Mouse (Mus musculus) adrenal gland, postnatal 36 days (tissue): Measurements from ENCODE around the gene Pxylp1. TPM values are rescaled to one million over a fixed set of nuclear protein-coding genes. Genes with fewer than 3 reads are reported as not detected.
"Not testable (repeated sequence)": the region's sequence is repeated elsewhere in the genome, so short reads cannot be mapped to it uniquely, and the experiment has no call there.

ENCODE experiments used
- DNase-seq, 2 experiments: peaks; one replicate each; pipeline ENCODE4 v3.0.0; 2021; ENCODE audit warnings: mixed read lengths in 1 of 2
- long read RNA-seq, 2 experiments: library from polyadenylated mRNA; stranded (forward); transcript quantifications; one replicate each; pipeline ENCODE4 v2.0.0; 2021; ENCODE audit warnings: borderline sequencing depth in 2 of 2
- total RNA-seq, 2 experiments: library from RNA; stranded (reverse); gene quantifications; 2 replicates each; pipeline ENCODE4 v1.2.3; 2021

The Pxylp1 gene
- total RNA-seq: 1 to 10 TPM; 7.8 to 8.7 TPM
- long read RNA-seq, experiment 1, partial matches to known transcripts: 0 of 4 reads
- long read RNA-seq, experiment 1, other reads (novel, unspliced or antisense): 1 of 4 reads
- long read RNA-seq, experiment 2, partial matches to known transcripts: 1 of 5 reads
- long read RNA-seq, experiment 2, other reads (novel, unspliced or antisense): 0 of 5 reads

DNA sequence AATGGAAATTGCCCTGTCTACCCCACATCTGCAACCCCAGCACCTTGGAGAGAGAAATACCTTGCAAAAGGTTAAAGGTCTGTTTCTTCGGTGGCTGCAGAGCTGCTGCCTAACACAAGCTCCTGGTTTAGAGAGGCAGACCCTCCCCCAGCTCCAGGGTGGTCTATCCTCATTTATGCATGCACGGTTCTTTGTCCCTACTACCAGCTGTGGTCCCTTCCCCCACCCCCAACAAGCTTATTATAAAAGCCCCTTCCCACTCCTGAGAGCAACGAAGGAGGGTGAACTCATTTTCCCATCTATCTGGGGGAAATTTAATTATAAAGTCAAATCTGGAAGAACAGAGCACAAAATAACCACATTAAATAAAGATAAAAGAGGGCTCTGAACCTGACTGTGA, at the start of gene Pxylp1:
Pxylp1 (minus strand) TSS at position 124 of the 400 bp plus-strand sequence.
- no peak for DNase-seq

DNA sequence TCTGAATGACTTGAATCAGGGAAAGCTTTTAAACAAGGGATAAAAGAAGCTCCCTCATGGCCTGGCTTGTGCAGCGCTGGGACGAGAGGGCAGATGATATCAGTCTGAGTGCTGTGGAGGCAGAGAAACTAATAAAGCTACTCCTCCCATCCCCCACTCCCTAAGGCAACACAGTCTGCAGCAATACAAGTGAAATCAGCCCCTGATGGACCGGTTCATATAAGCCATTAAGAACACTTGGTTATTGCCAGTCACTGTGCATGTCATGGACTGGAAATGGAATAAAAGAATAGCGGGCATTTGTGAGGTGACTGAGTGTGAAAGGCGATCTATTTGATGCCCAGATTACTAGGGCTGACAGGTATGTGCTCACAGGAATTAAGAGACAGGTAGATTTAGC, 46.4 kb upstream of the Pxylp1 start:
- DNase-seq: no peak

DNA sequence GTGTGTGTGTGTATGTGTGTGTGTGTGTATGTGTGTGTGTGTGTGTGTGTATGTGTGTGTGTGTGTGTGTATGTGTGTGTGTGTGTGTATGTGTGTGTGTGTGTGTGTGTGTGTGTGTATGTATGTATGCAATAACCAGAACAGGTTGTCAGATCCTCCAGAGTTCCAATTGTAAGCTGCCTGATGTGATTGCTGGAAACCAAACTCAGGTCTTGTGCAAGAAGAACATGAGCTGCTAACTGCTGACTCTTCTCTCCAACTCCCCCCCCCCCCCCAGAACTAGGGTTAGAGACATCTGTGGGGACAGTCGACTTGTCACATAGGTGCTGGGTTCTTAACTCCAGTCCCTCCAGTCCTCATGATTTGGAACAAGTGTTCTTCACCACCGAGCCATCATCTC, 44.0 kb upstream of the Pxylp1 start:
- not testable (repeated sequence) for DNase-seq

DNA sequence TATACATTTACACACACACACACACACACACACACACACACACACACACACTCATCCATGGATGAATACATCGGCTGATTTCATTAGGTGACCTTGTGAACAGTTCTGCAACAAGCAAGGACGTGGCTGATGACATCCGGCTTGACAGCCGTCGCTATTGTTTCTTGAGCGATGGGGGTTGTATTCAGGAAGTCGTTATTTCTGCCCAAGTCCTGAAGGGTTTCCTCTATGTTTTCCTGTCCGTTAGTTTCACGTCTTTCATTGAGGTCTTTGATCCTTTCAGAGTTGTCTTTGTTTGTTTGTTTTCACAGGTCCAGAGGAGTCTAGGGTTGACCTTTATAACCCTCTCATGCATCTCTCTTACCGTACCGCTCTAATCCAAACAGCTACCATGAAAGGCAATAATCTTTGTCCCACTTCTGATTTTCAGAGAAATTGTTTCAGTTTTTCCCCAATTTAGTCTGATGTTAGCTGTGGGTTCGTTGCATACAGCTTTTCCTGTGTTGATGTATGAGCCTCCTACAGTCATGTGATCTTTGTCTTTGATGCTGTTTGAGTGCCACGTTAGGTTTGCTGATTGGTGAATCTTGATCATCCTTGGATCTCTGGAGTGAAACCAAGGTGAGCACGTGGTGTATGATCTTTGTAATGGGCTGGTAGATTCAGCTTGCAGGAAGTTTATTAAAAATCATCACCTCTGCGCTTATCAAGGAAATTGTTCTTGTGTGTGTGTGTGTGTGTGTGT, 43.3 kb upstream of the Pxylp1 start:
- no peak for DNase-seq

DNA sequence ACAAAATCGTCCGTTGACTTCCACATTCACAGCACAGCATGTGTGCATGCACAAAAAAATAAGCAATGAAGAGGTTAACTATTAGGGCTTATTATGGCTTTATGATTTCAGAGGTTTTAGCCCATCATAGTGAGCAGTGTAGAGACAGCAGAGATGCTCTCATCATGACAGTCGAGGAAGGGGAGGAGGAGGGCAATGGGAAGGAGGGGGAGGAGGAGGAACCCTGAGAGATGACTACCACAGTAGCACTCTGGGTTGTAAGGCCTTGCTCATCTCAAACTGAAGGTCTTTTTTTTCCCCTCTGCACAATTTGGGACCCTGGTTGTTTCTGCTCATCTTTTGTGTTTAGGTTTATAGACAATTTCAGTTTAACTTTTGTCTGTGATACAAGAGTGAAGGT, 42.3 kb upstream of the Pxylp1 start:
- no peak for DNase-seq

DNA sequence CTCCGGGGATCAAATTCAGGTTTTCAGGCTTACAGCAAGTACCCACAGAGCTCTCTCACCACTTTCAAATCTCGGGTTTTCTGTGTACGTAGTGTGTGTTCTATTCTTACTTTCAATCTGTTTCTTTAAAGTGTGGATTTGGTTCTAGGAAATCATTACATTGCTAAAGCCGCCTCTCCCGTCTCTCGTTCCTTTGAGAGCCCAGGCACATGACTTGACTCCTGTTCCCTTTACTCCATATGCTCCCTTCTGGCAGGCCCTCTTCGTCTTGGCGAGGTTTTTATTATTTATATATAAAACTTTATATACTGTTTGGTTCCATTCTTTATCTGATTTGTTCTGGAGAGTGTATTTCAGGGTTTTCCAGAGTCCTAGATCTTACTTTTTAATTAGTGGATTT, 40.3 kb upstream of the Pxylp1 start:
- no peak for DNase-seq

DNA sequence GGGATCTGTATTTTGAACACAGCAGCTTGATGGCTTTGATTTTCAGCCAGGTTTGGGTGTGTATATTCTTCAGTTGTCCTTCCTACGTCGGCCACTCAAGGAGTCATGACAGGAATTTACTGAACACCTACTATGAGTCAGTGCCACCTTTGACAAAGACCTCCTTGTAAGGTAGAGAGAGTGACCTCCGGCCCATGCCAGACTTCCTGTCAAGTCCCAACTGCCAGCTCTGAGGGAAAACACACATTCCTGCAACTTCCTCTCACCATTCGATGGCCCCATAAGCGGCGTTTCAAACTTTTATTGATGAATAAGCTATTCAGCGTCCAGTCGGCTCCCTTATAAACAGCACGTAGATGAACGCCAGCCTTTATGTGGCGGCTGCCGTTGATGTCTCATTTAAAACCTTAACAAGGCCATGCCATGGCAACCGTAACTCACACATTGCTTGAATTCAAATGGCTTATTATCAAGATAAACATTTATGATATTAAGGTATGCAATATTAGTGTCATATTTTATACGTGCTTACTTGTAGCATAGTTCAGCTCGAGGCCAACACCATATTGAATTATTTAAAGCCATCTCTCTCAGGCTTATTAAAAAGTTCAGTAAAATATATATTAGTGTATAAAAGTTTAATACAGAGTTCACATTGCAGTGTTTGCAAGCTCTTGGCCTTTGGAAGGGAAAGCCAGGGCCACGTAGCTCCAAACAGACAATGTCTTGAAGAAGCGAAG, 31.3 kb upstream of the Pxylp1 start:
- no peak for DNase-seq

DNA sequence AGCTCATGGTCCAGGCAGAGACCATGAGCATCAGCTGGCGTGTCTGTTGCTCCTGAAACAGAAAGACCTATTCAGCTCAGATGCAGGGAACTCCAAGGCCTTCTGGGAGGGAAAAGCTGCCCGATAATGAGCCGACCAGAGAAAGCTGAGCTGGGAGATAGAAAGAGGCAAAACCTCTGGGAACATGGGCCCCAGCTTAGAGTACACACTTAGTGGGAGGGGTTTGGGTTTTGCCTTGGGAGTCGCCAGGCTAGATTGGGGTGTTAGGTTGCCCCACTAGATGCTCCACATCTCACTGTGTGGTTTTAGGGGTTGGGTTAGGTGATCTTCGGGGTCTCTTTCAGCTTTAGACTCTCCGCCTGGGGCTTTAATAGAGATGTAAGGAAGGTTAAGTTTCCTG, 30.6 kb upstream of the Pxylp1 start:
- no peak for DNase-seq

DNA sequence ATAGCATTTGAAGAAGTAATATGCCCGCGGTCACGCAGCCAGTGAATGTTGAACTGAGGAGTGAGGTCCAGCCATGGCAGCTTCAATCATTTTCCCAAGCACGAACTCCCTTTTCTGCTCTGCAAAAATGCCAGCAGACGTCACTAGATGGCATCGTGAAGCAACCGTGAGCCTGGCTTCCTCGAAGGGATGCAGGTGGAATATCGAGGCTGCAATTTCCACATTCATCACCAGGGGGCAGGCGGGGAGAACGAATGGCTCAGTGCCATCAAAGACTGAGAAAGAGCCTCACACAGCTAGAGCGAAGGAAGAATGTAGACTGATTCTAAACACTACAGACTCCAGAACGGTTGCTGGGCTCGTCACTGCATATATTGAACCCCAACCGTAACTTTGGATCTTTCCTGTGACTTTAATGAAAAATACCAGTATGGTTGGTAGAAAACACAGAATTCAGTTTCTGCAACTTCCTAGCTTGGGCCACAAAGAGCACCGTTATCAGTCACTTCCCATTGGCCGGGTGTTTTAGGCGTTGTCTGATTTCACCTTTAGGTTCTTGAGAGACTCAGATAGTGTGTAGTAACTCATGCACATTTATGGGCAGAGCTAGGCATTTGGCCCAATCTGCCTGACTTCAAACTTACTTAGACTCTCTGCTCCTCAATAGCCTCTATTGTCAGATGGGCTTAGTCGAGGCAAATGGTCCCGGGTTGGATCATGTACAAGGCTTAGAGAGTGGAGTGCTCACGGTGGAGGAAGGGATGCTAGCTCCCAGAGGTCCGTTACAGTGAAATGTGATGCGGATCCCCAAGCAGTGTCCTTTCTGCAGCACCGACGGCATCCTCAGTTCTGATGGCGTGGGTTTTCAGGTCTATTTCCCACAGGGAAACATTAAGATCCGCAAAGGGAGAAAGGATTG, 24.4 kb upstream of the Pxylp1 start:
- peak; percentile 92 to 93 for DNase-seq

DNA sequence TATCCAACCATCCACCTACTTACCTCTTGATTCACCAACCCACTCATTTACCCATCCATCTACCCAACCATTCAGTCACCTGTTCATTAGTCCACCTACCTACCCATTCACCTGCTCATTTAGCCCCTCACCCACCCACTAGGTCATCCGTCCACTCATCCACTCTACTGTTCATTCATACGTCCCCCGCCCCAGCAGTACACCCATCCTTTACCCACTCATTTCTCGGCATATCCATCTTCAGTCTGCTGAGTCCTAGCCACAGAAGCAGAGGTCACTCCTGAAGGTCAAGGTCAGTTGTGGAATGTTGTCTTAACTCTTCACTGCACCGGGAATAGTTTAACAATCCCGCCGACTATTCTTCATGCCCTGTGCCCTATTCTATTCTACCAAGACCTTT, 23.6 kb upstream of the Pxylp1 start:
- no peak for DNase-seq

DNA sequence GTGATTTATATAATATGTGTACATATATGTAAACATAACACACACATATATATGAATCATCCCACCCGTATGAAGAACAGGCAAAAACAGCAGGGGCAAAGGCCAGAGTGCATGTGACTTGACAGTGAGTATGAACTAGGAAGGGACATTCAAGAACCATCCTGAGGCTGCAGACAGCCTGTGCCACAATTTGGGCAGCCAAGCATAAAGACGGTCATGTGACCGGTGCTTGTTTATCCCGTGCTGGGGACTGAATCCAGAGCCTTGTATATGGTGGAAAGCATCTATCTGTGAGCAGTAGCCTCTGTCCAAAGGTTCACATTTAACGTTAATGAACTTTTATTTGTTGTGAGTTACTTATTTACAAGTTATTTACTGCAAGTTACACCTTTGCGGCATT, 22.4 kb upstream of the Pxylp1 start:
- no peak for DNase-seq

DNA sequence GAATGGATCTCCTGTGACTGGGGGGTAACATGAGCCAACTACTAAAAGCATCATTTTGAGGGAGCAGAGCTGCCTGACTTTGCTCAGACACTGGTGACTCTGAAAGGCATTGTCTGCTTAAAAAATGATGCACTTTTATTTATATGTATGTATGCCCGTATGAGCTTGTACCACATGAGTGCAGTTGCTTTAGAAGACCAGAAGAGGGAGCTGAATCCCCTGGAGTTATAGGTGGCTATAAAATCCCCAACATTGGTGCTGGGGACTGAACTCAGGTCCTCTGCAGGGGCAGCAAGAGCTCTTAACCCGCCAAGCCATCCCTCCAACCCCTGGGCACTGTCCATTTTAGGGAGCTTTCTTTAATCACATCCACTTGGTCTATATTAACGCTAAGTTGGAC, 21.5 kb upstream of the Pxylp1 start:
- no peak for DNase-seq

DNA sequence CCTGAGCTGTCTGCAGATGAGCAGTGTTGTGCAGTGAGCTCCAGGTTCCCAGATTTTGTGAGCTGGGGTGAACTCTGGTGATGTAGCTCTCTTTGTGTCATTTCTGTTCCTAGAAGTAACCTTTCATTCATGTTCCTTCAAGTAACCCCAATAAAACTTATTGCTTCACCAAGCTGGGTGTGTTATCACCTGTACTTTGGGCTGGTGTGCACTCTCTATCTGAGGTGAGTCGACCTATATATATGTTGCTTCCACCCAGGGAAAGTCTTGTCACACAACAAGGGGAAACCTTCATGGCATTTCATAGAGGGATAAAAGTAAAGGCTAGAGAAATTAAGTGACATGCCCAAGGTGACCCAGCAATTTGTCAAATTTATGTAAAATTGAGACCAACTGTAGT, 17.0 kb upstream of the Pxylp1 start:
- no peak for DNase-seq

DNA sequence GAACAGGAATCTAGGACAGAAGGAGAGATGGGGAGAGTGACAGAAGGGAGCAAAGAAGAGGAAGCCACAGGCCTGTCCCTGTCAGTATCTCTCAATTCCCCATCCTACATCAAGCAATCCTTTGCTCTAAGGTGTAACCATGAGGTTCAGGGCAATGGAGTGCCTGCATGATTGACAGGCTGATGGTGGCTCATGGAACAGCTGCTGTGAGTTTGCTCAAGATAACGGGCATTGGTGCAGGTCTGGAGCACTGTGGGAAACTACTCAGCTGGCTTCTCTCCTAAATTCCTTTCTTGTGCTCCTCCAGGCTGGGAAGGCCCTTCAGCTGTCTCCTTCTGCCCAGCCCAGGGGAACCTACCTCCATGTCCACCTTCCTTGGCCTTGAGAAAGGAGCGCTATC, 16.3 kb upstream of the Pxylp1 start:
- DNase-seq: no peak

DNA sequence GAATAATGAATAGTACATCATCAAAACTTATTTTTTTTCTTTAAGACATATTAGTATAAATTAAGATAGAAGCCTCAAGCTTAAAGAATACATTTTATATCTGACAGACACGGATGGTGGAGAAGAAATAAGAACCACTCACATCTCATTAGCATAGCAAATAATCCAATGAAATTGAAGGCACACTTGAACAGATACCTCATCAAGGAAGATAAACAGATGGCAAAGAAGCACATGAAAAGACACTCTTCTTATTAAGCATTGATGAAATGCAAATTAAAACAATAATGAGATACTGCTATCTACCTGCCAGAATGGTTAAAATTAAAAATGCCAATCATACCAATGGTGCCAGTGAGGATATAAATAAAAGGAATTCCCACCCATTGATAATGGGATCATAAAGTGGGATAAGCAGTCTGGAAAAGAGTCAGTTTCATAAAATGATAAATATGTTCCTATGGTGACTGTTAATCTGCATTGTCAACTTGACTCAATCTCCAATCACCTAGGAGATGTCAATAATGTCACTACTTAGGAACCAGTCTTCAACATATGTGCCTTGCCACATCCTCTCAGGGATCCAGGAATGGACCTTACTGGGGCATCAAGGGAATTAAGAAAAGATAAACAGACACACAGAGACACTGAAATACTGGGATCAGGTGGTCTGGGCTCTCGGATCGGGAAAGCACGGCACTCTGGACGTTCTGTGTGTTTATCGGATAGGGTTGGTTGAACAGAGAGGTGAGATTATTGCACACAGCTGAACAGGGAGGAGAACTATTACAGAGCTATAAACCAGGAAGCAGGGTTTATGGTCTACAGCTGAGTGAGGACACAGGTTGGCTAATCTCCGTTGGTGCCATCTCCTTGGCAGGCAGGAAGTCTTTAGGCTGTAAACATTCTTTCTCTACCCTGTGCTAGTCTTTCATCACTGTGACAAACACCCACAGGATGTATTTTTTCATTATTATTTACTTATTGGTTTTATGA, 12.2 kb upstream of the Pxylp1 start:
- no peak for DNase-seq

DNA sequence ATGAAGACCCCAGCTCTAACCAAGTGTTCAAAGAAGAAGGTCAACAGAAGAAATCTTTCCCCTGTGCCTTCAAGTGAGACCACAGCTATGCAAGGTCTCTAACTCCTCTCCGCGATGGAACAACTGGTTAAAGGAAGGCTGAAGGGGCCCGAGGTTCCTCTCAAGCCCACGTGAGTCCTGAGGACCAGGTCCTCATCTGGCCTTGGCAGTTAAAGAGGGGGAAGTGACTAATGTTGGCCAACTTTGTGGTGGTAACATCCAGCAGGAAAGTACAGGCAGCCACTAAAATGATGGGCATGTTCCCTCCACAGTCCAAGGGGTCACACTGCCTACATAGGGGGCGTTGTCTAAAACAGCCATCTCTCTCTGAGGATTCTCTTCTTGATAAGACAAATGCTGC, 7.2 kb upstream of the Pxylp1 start:
- DNase-seq: no peak

DNA sequence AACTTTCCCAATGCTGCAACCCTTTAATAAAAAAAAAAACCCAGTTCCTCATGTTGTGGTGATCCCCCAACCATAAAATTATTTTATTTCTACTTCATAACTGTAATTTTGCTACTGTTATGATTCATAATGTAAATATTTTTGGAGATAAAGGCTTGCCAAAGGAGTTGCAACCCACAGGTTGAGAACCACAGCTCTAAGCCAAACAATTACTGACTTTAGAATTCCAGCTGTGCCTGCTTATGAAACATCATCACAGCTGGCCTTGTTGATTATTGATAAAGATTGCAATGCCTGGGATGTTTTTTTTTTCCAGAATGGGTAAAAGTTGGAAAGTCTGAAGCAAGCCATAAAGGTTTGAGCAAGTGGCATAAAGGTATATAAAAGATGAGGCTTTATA, 6.5 kb upstream of the Pxylp1 start:
- no peak for DNase-seq

DNA sequence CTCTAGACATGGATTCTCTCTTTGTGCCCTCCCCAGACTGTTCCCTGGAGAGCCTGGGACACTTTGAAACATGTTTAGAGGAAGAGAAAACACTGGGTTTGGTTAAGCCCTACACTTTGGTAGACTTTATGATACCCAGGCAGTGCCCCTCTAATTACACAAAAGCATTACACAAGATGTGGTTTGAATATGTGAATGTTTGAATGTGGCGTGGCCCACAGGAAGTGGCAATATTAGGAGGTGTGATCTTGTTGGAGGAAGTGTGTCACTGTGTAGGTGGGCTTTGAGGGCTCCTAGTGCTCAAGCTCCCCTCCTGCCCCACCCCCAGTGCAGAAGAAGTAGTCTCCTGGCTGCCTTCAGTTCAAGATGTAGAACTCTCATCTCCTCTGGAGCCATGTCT, 4.2 kb upstream of the Pxylp1 start:
- no peak for DNase-seq

DNA sequence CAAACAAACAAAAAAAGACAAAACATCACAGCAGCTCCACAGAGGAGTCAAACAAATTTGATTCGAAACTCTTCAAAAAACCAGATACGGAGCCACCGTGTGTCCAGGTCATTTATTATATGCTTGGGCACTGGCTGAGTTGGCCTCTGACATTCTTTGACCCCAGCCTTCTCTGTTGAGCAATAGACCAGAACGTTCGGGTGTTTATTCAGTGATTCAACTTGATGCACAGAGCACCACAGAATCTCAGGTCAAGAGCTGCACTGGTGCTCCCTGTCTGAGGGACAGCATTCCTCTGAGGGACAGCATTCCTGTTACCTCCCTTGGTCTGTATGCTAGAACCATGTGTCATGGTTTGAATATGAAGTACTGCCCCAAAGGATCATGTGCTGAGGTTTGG, 1.1 kb upstream of the Pxylp1 start:
- no peak for DNase-seq

DNA sequence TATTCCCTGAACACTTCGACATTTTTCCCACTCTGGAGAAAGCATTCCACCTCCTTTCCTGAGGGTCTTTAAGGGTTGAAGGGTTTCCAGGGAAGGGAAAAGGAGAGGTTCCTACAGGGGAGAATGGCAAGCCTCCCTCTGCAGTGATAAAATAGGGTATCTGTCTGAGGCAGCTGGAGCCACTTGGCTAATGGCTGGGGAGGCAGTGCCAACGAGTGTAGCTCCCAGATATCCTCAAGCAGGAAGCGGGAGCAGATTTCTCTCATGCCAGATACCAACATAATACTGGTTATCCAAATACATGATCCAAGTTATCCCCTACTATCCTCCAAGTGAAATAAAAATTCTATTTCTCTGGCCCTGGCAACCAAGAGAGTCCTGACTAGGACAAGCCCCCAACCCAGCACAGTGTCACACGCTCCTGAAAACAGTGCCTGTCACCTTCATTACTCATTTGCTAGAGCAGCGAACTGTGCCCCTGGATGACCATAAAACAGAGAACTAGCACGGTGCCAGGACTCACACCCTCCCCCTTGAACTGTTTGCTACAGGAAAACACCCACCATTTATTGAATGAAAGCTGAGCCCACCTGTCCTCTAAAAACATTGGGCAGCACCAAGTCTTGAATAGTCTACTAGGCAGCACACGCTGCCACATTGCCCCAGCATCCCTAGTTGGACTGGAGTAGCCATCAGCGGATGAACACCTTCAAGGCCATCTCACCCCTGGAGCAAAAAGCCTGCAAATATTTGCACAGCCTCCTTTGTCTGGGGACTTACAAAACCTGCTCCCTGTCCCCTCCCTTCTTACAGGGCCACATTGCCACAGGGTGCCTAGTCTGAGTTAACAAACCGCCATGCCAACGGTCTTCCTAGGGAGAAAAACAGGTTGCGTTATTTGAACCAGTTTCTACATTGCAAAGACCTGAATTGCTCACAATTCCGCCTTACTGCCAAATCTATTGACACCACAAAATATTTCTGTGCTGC, 833 bp downstream of the Pxylp1 start:
- DNase-seq: no peak
